Mouse (Mus musculus) brain, adult 10 weeks (tissue): ENCODE data around the gene Madcam1. TPM values are rescaled to one million over a fixed set of nuclear protein-coding genes. Genes with fewer than 3 reads are reported as not detected.

Source experiments
- polyA plus RNA-seq: library from polyadenylated mRNA; stranded (reverse); fragments of 350-450 nt; fragmentation: Illumina TruSeq; extraction: RNeasy Lipid Tissue Mini Kit (QIAGEN cat#74804); gene quantifications from one replicate; pipeline ENCODE4 v1.2.3, GENCODE M21; 2015; ENCODE audit warnings: low read depth, low replicate concordance

The Madcam1 gene
- polyA plus RNA-seq = not detected

DNA sequence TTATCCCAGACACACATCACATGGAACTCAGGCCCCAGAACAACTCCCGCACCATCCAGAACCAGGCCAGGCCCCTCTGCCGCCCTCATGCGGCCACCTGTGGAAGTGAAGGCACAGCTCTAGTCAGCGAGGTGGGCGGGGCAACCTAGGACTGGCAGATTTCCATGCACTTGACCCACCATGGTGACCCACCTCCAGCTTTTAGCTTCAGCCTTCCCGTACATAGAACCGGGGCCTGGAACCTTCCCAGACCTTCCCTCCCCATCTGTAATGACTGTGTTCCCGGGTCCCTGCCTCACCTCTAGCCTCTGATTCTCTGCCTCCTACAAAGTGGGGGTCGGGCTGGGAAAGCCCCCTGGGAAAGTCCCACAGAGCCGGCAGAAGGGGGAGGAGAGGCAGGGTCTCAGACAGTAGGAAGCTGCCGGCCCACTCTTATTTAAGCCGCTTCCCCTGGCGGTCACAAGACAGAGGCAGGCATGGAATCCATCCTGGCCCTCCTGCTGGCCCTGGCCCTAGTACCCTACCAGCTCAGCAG, at the start of gene Madcam1:
TSS of gene Madcam1 (plus strand) at position 429 of the 535 bp plus-strand sequence.

DNA sequence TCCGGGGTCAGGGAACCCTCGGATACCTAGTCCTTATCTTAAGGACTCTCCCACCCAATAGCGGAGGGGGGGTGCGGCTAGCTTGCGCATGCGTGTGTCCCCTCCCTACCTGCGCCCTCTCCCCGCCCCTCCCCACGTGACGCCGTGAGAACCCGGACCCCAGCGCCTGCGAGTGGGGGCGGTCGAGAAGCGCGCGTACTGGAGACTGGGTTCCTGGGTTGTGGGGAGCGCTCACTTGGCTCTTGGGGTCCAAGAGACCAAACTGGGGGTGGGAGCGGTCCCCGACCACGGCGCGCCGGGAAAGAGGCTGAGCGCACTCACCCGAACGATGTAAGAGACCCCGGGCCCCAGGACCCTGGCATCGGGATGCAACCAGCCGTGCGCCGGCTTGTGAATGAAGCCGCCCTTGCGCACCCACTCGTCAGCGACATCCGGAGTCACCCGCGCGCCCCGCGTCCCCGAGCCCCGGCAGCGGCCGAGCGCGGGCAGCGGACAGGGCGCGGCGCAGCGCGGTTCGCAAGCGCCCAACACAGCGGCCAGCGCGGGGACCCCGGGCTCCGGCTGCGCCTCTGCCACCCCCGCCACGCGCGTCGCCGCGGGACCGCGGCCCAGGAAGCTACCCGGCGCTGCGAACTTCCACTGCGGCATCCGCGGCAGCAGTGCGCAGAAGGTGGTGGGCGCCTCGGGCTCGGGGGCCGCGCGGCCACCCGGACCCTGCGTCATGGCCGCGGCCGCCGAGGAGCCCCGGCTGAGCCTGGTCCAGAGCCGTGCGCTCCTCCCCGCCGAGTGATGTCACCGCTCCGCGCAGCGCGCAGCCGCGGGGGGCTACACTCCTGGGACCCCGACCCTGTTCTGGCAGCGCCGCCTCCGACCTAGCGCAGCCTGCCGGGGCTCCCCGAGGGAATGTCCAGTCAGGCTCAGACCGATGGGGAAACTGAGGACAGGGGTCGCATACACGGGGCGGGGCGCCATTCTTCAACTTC, 26.9 kb upstream of the Madcam1 start, which contains the start of gene Shc2:
TSS of gene Shc2 (minus strand) at position 791 of the 983 bp plus-strand sequence.

DNA sequence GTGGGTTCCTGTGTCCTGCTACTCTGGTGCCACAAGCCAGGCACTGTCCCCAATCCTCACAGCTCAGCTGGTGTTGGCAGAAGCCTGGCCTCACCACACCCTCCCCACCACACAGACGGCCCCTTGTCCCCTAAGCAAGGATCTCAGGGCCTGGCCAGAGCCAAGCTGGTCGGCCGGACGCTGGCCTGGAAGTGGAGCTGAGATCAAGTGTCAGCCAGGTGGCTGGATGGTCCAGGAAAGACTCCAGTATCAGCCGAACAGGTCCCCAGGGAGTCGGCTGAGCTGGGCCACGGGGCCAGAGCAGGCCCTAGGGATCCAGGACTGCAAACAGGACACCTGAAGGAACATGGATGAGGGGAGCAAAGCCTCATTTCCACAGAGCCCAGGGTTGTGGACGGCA, 18.6 kb upstream of the Madcam1 start, which contains the start of gene Odf3l2:
TSS of gene Odf3l2 (minus strand) at position 28 of the 400 bp plus-strand sequence.

DNA sequence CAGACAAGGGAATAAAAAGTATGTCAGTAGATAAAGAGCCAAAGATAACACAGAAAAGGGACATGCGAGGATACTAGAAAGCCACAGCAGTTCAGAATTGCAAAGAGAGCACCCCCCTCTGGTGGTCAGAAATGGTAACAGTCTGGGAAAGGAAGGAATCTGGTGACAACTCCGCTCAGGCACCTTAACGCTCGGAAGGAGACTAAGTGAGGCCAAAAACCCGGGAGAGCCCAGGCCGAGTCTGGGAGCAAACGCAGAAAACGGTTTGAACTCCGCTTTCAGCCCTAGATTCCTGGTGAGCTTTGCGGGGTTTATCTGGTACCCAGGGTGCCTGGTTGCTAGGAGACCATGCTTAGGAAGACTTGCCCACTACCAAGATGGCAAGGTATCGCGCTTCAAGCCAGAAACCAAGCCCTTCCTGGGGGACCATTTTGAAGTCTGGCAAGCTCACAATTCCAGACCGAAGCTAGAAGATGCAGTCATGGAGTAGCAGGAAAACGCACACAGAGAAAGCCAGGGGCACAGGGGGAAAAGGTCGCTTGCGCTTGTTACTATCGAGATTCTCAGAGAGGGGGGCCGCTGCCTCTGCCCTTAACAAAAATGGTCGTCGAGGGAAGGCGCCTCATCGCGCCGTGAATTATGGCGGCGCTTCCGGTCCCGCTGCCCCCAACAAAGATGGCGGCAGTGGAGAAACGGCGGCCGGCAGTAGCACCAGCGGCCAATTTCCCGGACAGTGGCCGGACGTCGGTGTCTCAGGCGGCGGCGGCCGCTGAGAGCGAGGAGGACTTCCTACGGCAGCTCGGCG, 4.6 kb downstream of the Madcam1 start, which contains the start of gene Tpgs1:
TSS of gene Tpgs1 (plus strand) at position 599 of the 805 bp plus-strand sequence.

DNA sequence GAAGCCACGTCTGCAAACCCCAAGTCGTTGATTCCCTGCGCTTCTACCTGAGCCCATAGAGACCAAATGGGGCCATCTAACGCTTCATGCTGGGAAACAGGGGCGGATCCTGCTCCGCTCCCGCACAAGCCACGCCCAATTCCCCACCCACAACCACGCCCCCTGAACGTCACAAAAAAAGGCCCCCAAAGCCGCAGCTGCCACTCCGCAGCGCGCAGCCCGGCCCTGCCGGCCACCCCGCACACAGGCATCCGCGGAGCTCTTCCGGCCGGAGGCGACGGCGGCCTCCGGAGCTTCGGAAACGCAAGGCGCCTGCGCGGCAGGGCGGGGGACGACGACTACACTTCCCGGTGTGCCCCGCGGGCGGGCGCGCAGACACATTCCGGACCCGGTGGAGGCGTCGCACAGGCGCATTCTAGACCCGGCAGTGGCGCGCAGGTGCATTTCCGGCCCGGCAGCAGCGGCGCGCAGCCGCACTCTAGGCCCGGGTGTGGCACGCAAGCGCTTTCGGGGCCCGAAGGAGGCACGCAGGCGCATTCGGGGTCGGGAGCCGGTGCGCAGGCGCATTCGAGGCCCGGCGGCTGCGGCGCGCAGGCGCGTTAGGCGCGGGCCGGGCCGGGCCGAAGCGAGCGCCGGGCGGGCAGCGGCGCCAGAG, 17.4 kb downstream of the Madcam1 start, which contains the start of gene Cdc34:
TSS of gene Cdc34 (plus strand) at position 605 of the 655 bp plus-strand sequence.

DNA sequence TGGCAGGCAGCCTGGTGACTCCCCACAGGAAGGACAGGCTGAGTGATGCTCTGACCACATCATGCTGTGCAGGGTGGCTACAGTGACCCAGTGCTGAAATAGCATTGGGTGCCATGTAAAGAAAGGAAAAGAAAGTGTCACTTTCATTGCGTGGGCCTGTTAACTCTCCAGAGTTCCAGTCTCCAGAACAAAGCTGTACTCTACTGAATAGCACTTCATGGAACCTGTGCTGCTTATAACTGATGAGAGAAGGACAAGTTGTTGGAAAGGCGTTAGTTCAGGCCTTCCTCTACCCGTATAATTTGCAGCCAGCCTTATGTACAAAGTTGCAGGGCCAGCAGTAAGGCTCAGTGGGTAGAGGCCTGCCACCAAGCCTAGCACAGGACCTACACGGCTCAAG, 24.4 kb downstream of the Madcam1 start, which contains the start of gene Gzmm:
TSS of gene Gzmm (plus strand) at position 301 of the 400 bp plus-strand sequence.

DNA sequence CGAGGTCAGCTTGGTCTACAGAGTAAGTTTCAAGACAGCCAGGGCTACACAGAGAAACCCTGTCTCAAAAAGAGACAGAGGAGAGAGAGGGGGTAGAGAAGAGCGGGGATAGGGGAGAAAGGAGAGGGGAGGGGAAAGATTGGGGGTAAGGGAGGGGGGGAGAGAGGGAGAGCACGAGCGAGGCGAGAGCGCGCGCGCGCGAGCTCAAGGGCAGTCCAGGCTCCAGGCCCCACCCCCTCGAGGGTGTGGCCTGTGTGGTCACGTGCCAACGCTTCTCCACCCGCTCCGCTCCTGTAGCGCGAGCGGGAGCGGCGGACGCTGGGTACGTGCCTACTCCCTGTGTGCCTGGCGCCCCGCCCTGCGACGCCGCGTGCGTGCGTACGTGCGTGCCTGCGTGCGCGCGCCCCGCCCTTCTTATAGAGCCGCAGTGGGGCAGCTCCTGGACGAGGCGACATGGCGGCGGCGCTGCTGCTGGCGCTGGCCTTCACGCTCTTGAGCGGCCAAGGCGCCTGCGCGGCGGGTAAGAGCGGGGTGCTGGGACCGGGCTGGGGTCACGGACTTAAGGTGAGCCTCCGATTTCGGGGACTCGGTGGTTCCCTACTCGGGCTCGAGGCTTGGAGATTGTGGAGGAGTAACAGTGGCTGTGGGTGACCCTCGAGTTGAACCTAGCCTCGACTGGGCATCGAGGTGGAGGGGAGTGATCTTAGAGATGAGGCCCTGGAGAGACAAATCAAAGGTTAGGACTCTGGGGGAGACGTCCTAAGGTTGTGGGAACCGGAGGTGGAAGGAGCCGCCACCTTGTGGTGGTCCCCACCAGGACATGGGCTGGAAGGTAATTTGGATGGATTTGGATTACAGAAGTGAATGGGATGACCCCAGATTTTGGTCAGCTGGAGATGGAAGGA, 40.0 kb downstream of the Madcam1 start, which contains the start of gene Bsg:
TSS of gene Bsg (plus strand) at position 427 of the 905 bp plus-strand sequence.

DNA sequence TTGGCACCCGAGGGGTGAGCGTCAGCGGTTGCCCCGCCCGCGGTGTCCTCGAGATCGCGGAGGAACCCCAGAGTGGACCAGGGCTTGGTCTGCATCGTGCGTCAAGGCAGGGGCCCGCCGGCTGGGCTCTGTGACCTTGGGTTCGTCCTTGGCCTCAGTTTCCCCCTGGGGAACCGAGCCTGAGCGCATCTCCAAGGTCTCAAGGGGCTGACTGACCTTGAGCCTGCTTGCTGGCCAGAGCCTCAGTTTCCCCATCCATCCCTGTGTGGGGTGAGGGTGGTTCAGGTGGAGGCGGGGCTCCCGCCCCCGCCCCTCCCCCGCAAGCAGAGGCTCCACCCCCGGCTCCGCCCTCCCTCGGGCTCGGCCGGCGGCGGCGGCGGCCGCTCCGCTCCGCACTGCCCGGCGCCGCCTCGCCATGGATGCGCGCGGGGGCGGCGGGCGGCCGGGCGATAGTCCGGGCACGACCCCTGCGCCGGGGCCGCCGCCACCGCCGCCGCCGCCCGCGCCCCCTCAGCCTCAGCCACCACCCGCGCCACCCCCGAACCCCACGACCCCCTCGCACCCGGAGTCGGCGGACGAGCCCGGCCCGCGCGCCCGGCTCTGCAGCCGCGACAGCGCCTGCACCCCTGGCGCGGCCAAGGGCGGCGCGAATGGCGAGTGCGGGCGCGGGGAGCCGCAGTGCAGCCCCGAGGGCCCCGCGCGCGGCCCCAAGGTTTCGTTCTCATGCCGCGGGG, 52.1 kb downstream of the Madcam1 start, which contains the start of gene Hcn2:
TSS of gene Hcn2 (plus strand) at position 381 of the 734 bp plus-strand sequence.

Other genes with a start within 250 kb of the Madcam1 start
- gene Vmn2r83, start 195.8 kb upstream of the Madcam1 start, polyA plus RNA-seq = not detected
- gene Plpp2, start 130.8 kb upstream of the Madcam1 start, polyA plus RNA-seq = 5.6 TPM
- gene Mier2, start 109.4 kb upstream of the Madcam1 start, polyA plus RNA-seq = 38.8 TPM
- 1.4 TPM for gene Theg, start 77.2 kb upstream of the Madcam1 start, polyA plus RNA-seq
- gene C2cd4c, start 50.5 kb upstream of the Madcam1 start, polyA plus RNA-seq = 7.5 TPM
- gene Shc2, start 26.6 kb upstream of the Madcam1 start, polyA plus RNA-seq = 35.0 TPM
- 0.51 TPM for gene Odf3l2, start 18.8 kb upstream of the Madcam1 start, polyA plus RNA-seq
- 74.3 TPM for gene Tpgs1, start 4.8 kb downstream of the Madcam1 start, polyA plus RNA-seq
- 97.1 TPM for gene Cdc34, start 17.6 kb downstream of the Madcam1 start, polyA plus RNA-seq
- gene Gzmm, start 24.5 kb downstream of the Madcam1 start, polyA plus RNA-seq = 1.4 TPM
- 910 TPM for gene Bsg, start 39.9 kb downstream of the Madcam1 start, polyA plus RNA-seq
- 80.2 TPM for gene Hcn2, start 52.1 kb downstream of the Madcam1 start, polyA plus RNA-seq
- gene Polrmt, start 82.0 kb downstream of the Madcam1 start, polyA plus RNA-seq = 35.3 TPM
- 4.3 TPM for gene Fgf22, start 90.5 kb downstream of the Madcam1 start, polyA plus RNA-seq
- gene Rnf126, start 102.4 kb downstream of the Madcam1 start, polyA plus RNA-seq = 69.6 TPM
- 2.0 TPM for gene Fstl3, start 112.7 kb downstream of the Madcam1 start, polyA plus RNA-seq
- 0.85 TPM for gene Prss57, start 126.4 kb downstream of the Madcam1 start, polyA plus RNA-seq
- 175 TPM for gene Palm, start 129.0 kb downstream of the Madcam1 start, polyA plus RNA-seq
- not detected for gene Misp, start 156.4 kb downstream of the Madcam1 start, polyA plus RNA-seq
- 25.7 TPM for gene Ptbp1, start 189.9 kb downstream of the Madcam1 start, polyA plus RNA-seq
- 3.6 TPM for gene Prtn3, start 209.9 kb downstream of the Madcam1 start, polyA plus RNA-seq
- gene Plppr3, start 210.1 kb downstream of the Madcam1 start, polyA plus RNA-seq = 49.3 TPM
- not detected for gene Elane, start 221.7 kb downstream of the Madcam1 start, polyA plus RNA-seq
- not detected for gene Cfd, start 226.3 kb downstream of the Madcam1 start, polyA plus RNA-seq
- gene Med16, start 244.4 kb downstream of the Madcam1 start, polyA plus RNA-seq = 32.0 TPM
- gene Gm26602, start 246.3 kb downstream of the Madcam1 start, polyA plus RNA-seq = not detected